Mouse (Mus musculus) cerebellum, adult 8-10 months (tissue): Measurements from ENCODE around the gene Hoxa7.

ENCODE experiments used
- DNase-seq: peaks from one replicate; pipeline ENCODE4 v3.0.0; 2022

The Hoxa7 gene

DNA sequence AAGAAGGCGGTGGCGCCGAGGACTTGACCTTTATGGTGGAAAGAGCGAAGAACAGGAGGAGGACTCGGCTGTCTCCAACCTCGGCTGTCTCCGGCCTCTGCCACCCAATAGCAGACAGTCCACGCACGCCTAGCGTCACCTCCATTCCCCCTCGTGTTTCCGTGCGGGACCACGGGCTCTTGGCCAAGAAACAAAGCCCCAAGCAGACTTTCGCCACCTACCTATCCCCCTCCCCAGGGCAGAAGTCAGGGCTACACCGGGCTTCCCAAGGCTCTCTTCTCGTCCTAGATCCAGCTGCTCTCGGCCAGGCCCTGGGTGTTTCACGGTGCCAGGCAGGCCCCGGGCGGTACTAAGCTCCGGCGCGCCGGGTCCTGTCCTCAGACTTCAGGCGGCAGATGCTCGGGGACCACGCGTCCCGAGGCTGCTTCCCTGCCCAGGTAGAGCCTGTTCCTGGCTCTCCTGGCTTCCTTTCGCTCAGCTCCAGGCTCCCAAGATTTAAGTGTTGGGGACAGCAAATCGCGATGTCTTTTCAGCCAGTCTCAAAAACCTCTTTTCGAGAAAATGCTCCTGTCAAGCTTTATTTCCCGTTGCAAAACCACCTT is 31.2 kb upstream of the Hoxa7 start:
- DNase-seq = no peak

GRCm38 (mm10) chr6:52252016-52252774 is 30.5 kb upstream of the Hoxa7 start:
- DNase-seq = no peak

DNA sequence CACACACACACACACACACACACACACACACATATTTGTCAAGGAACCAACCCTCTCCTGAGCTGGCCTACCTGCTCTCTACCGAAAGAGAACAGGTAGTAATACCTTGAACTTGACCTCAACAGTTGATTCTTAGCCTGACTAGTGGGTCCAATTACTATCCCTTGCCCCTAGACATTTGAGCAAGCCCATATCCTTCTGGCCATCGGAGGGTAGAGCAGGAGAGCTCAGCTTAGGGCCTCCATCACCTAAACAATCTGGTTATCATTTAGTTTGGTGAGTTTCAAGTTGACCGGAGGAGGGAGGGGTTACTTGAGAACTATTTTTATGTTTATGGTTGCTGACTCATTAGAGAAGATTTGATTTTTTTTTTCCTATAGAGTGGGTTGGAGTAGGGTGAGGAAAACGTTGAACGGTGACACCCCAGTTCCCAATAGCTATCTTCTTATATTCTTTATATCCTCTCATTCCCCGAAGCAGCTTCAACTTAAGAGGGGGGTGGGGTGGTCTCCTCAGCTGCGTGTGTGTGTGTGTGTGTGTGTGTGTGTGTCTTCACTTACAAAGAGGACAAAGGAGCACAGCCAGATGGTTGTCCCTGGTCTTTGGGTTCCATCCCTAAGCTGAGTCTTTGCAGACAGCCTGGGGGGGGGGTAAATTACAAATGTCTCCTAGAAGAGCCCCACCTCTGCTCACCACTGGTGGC is 29.7 kb upstream of the Hoxa7 start:
- no peak for DNase-seq

- no peak for DNase-seq
Measured at GRCm38 (mm10) chr6:52249826-52250225, 28.2 kb upstream of the Hoxa7 start.

- no peak for DNase-seq
Measured at GRCm38 (mm10) chr6:52249415-52249738, 27.7 kb upstream of the Hoxa7 start.

DNA sequence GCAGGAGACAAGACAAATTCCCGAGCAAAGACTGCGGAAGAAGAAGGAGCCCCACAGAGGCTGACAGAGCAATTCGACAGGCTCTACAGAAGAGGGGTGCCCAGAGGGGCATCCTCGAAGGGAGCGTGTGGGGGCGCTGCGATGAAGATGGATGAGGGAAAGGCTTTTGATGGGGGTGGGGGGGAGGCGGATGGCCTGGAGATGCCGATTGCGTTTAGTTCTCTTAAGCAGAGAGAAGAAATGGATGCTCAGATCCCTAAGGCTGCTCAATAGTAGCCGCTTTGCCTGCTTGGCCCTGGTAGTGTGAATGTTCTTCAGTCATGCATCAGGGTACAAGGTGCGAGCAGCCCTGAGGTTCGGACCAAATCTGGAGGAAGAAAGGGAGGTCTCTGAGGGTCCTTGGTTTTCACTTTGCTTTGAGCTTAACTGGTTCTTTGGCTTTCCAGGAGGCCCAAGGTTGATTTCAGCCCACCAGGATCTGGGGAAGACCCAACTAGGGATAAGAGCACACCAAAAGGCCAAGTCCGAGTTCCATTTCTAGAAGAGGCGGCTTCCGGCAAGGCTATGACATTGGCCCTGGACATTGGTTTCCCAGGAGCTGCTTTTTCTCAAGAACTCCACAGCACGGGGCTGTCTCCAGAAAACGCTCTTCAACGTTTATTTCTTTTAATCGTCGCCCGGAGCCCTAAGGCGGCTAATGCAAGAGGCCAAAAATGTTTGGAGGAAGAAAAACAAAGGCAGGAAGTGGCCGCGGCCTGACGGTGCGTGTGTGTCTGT is 27.2 kb upstream of the Hoxa7 start:
- no peak for DNase-seq

GRCm38 (mm10) chr6:52247766-52248637 is 26.3 kb upstream of the Hoxa7 start:
- DNase-seq = no peak

DNA sequence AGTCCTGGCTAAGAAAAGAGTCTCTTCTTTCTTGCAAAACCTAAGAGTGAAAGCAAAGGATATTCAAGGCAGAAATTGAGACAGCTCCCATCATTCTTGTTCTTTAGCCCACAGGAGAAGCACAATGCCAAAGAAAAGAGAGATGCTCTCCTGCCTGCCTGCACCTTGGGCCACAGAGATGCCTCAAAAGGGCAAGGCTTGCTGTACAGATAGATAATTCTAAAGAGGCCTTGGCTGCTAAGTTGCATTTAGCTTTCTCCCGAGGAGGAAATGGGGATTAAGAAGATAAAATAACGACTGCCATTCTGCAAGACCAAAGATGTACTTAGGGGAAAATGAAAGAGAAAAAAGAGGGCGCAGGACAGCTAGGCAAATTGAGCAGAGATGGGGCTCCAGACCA is 25.3 kb upstream of the Hoxa7 start:
- no peak for DNase-seq

GRCm38 (mm10) chr6:52246403-52246803 is 24.7 kb upstream of the Hoxa7 start:
- no peak for DNase-seq

- no peak for DNase-seq
Measured at GRCm38 (mm10) chr6:52245757-52246142, 24.1 kb upstream of the Hoxa7 start, which contains the start of gene Hoxa11. Gene Hoxa11 (minus strand): TSS chr6:52245810.

GRCm38 (mm10) chr6:52245040-52245756 is 23.5 kb upstream of the Hoxa7 start:
- DNase-seq = no peak

- DNase-seq = no peak
Measured at GRCm38 (mm10) chr6:52244471-52245039, 22.9 kb upstream of the Hoxa7 start.

GRCm38 (mm10) chr6:52243681-52244121 is 22.0 kb upstream of the Hoxa7 start:
- no peak for DNase-seq

- DNase-seq = no peak
Measured at GRCm38 (mm10) chr6:52242801-52243332, 21.2 kb upstream of the Hoxa7 start.

DNA sequence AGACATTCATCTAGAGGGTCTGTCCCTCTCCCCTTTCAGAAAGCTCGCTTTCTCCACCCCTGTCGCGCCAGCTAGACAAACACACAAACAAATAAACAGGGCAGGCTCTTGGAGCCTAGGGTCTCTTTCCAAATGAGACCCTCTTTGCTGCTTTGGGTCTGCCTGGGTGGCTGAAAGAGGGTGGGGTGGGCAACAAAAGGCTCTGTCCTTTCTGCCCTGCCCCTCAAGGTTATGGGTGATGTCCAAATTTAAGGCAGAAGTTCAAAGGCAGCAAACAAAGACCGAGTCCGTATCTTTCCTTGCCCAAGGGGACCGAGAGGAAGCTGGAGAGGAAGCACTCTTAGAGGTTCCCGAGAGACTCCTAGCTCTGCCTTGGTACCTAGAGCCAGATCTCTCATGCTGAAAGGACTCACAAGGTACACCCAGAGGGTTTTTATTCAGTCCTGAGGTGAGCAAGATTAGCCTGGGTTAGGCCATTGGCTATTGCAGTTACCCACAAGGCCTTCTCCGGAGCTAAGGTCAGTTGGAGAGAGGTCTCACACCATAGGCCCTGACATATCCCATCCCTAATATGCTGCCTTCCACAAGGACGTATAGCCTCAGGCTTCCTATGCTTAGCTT is 19.5 kb upstream of the Hoxa7 start:
- no peak for DNase-seq

- DNase-seq = no peak
Measured at GRCm38 (mm10) chr6:52240389-52241000, 18.8 kb upstream of the Hoxa7 start, which contains the start of gene Hoxa10. Gene Hoxa10 (minus strand): TSS chr6:52240854.

DNA sequence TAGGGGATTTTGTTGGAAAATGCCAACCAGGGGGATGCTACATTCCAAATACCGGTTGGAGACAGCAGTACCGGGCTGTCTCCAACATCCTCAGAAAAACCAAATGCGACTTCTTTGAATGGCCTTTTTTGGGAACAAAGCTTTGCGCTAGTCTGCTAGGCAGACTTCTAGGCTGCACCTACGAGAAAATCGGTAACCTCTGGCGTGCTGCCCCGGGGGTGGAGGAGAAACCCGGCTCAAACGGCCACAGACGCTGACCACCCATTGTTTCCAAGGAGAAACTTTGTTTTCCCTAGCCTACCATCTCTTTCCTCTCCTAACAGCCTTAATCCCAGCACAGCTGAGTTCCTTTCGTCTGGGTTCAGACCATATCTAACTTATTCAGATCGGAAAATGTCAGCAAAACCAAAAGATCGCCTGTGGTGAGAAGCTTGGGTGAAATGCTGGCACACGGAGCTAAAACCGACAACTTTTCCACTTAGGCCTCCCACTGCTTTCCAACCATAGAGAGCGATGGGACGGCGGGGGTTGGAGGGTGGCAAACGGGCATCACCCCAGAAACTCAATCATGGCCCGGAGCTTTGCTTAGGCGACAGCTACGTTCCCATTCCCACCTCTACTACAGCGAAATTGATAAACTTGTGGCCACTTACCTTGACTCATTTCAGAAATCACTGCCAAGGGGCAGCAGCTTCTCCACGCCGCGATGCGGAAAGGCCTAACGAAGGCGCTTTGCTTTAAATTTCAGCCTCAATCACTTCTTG is 18.2 kb upstream of the Hoxa7 start:
- DNase-seq = no peak

GRCm38 (mm10) chr6:52238976-52239375 is 17.3 kb upstream of the Hoxa7 start:
- no peak for DNase-seq

DNA sequence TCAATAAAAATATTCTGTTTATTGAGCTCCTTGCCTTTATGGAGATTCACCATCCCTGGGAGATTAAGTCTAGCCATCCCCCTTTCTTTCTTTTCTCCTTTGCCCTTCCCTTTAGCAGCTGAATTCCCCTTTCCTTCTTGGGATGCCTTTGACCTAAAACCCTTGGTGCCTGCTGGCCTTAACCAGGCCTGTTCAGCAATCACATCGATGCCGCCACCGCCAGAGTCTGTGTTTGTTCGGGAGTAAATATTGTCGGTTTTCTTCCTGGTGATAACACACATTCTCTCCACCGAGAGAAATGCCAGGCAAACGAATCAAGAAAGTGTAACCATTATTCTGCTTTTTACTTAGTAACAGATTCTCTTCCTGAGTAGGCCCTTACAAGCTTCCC is 16.5 kb upstream of the Hoxa7 start:
- DNase-seq = no peak
